Mouse (Mus musculus): ENCODE data around the gene D8Ertd738e.

The D8Ertd738e gene

DNA sequence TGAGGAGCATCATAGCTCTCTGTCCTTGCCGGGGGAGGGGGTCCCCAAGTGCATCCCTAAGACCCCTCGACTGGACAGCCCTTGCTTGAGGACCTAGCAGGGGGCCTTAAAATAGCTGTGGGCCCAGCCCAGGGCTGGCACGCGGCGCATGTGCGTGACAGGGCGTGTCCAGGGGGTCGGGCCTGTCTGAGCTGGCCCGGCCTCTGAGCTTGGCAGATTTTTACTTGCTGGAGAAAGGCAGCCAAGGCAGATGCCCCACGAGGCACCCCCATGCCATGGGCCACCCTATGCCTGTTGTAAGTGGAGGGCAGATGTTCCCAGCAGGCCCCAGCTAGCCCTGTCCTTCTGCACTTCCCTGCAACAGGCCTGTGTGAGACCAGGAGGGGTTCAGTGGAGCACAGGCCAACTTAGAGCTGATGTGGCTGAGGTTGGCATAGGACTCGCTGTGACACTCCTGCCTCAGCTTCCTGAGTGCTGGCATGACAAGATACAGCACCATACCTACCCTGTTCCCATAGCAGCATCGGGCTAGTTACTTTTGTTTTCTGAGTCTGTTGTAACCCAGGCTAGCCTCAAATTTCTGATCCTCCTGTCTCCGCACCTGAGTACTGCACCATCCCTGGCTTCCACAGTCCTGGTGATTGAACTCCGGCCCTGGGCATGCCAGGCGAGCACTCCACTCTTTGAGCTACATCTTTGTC lies 47.8 kb downstream of the D8Ertd738e start:
- DNase-seq, result no peak

DNA sequence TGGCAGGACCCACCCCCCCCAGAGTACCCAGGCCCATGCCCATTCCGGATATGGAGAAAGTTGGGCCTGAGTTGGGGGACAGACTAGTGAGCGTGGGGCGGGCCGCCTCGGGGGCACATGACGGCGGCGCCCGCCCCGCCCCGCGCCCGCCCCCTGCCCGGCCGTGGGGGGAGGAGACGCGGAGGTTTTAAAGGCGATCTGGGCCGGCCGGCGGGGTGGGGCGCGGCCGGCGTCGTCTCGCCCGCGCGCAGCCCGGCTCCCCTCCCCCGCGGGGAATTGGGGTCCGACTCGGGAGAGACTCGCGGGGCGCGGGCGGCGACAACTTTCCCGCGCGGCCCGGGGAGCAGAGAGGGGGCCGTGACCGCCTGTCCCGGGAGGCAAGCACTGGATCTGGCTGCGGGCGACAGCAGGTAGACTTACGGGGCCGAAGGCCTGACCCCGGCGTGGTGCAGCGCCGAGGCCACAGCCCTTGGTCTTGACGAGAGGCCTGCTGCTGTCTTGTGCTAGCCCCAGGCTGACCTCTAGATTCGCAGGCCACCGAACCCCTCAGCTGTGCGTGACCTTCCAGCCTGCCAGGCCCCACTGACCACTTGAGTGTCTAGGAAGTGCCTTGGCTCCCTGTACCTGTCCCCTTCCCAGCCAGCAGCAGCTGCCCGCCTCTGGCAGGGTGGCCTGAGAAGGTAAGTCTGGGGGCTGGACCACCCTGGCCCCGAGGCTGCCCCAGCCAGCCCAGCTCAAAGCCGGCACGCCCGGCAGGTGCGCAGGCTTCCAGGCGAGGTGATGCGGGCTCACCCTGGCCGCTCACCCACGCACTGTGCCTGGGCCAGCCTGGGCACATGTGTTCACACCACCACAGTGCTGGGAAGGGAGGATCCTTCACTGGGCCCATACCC lies 48.6 kb downstream of the D8Ertd738e start:
- no peak for DNase-seq

DNA sequence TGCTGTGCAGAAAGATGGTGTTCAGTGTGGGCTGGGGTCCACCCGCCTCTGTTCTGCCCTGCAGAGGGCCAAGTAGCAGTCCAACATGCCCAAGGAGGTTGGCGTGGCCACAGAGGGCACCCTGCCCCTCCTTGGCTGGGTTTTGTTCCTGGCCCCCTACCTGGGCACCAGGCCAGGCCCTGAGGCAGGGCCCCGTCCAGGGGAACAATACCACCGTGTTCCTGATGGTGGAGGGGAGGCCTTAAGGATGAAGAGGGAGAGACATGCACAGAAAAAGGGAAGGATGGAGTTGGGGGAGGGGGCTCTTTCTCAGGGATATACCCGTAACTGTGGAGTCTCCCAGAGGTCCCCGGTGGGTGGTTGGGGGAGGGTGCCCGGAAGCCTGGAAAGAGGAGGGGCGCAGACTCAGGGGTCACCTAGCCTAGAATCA lies 49.4 kb downstream of the D8Ertd738e start:
- no peak for DNase-seq

GRCm38 (mm10) chr8:84199348-84200125 lies 50.0 kb downstream of the D8Ertd738e start:
- no peak for DNase-seq

DNA sequence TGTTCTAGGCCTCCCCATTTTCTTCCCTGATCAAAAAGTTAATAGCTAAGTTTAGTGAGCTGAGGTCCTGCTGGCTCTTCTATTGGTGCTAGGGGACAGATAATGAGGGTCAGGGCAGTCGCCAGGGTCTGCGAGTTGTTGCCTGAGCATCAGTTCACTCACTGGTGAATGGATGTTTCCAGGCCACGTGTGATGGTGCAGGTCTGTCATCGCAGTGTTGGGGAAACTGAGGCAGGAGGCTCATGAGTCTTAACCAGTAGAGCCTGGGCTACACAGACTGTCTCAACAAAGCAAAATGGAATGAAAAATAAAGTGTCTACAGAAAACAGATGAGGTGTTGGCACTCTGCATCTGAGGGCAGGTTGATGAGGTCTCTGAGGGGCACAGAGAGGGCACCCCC lies 50.6 kb downstream of the D8Ertd738e start:
- no peak for DNase-seq

DNA sequence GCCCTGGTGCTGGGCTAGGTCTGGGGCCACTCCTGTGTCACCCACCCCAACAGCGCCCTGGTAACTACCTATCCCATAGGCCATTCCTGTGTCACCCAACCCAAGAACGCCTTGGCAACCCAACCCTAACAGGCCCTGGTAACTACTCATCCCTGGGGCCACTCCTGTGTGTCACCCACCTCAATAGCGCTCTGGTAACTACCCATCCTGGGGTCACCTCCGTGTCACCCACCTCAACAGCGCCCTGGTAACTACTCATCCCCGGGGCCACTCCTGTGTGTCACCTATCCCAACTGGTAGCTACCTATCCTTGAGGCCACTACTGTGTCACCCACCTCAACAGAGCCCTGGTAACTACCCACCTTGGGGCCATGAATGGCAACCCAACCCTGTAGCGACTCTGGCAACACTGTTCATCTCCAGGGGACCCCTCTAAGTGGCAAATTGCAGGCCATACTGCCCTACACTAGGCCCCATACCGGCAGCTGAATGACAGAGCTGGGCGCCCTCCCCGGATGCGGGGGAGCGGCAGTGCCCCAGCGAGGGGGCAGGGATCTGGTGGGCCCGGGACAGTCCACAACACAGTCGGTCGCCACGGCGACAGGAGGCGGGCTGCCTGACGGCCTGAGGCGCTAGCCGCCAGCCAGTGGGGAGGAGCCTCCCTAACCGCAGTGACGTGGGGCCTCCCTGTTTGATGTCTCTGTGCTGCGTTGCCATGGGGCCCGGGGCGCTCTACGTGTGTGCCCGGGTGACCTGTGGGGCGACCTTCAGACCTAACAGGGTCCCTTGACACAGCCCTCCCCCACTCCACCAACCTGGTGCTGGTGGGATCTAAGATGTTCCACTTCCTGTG lies 51.4 kb downstream of the D8Ertd738e start:
- peak; percentile 47 for DNase-seq

- DNase-seq, result no peak
Measured at GRCm38 (mm10) chr8:84197141-84197921, 52.2 kb downstream of the D8Ertd738e start.

Measured in cerebellum, adult 9-11 months (tissue).